3 mouse cellular contexts compared by ENCODE assay signal in genomic region chr2:87167731-87168130, GRCm38 (mm10).
DNase-seq lines count a peak whose midpoint lies in the region.

No protein-coding gene starts in this region.

- DNase-seq in ES-CJ7 (ENCODE audit: low read depth, low spot score), result peak; percentile 31
- DNase-seq in R1 (ENCODE audit: low read depth, low spot score), result peak; percentile 61
- DNase-seq in ZHBTc4 (ENCODE audit: low read depth, low spot score), result peak; percentile 51
